9 mouse cellular contexts compared by ENCODE assay signal in genomic region chr17:86371101-86371561, GRCm38 (mm10).
A peak's percentile ranks its signal among the peaks of the same experiment; 100 is the strongest.
DNase-seq lines count a peak whose midpoint lies in the region; ATAC-seq lines count a peak whose summit lies in the region.
"Had no signal": no experiment of that assay in that cellular context is flagged by ENCODE, and none has a peak within 500 bp of the region (broad histone marks: within the 10 kb centered on the region; RNA-seq: fewer than 3 reads in every experiment).

No protein-coding gene starts in this region.

- no peak overlapping the region for H3K4me2 ChIP-seq in limb, embryonic 15.5 days

- no peaks in the 10 kb centered on the region for H3K27me3 ChIP-seq in limb, embryonic 15.5 days

- intact Hi-C loops in gastrocnemius, postnatal 36 days (cut with DNase I): no loop called here
- intact Hi-C loops in left cerebral cortex, postnatal 36 days (cut with DNase I): loop anchor here (5.0 kb wide), 1 partner anchor 46 kb away; no protein-coding TSS in a partner anchor

- 0 out of 2 replicates have a peak, but pooled peaks have one; percentile 61 for ATAC-seq in limb, embryonic 15.5 days (ENCODE audit: insufficient number of reproducible peaks, low FRiP score, low TSS enrichment, low read depth)

- no peak overlapping the region for H3K4me3 ChIP-seq in limb, embryonic 15.5 days

- peak; percentile 66 for DNase-seq in kidney, postnatal 10 days
- DNase-seq in kidney, adult 18-20 months: no peak
- DNase-seq in adrenal gland, postnatal 25 days: peak; percentile 35
- peak; percentile 46 to 55 for DNase-seq in gastrocnemius, postnatal 36 days
- DNase-seq in thymus, adult 18-20 months: no peak
- DNase-seq in left cerebral cortex, postnatal 36 days (ENCODE audit: low spot score in 2 of 2): no peak
- DNase-seq in T-cell, adult 2 months (ENCODE audit: low spot score): no peak

- peaks cover 20% of the 10 kb centered on the region for H3K4me1 ChIP-seq in limb, embryonic 15.5 days

- H3K36me3 ChIP-seq in limb, embryonic 15.5 days: no peaks in the 10 kb centered on the region

- 37% methylated on average over 4 of the region's 4 CpGs for WGBS in limb, embryonic 15.5 days

- H3K9ac ChIP-seq in limb, embryonic 15.5 days: no peak overlapping the region
- H3K9ac ChIP-seq: liver, embryonic 14.5 days had no signal

- H3K9me3 ChIP-seq in limb, embryonic 15.5 days: no peaks in the 10 kb centered on the region

- 0 out of 2 replicates have a peak overlapping the region, but pooled peaks have one; percentile 22 for H3K27ac ChIP-seq in limb, embryonic 15.5 days
- H3K27ac ChIP-seq: liver, embryonic 14.5 days had no signal

Comparison
In these comparisons a context has a peak if more than half of its experiments do, and no peak if none do; other contexts are left out.
1. DNase-seq: peak in kidney, postnatal 10 days (single experiment), adrenal gland, postnatal 25 days (single experiment) and gastrocnemius, postnatal 36 days (2 of 2); none in kidney, adult 18-20 months (single experiment), thymus, adult 18-20 months (0 of 2), left cerebral cortex, postnatal 36 days (0 of 2) and T-cell, adult 2 months (single experiment).